25 mouse cellular contexts compared by ENCODE assay signal in genomic region chr10:118993819-118994574, GRCm38 (mm10).
DNase-seq lines count a peak whose midpoint lies in the region; ATAC-seq and TF ChIP-seq lines count a peak whose summit lies in the region.
"Had no signal": no experiment of that assay in that cellular context is flagged by ENCODE, and none has a peak within 500 bp of the region (broad histone marks: within the 10 kb centered on the region; RNA-seq: fewer than 3 reads in every experiment).

No protein-coding gene starts in this region.

- 0 out of 2 replicates have a peak overlapping the region, but pooled peaks have one; percentile 1 for H3K4me2 ChIP-seq in limb, embryonic 12.5 days
- H3K4me2 ChIP-seq in intestine, postnatal 0 days (replicated peaks; ENCODE audit: low read depth): no peak overlapping the region
- H3K4me2 ChIP-seq: forebrain, embryonic 12.5 days; heart, embryonic 11.5 days; hindbrain, embryonic 12.5 days; liver, embryonic 15.5 days; midbrain, embryonic 11.5 days; neural tube, embryonic 13.5 days; stomach, embryonic 15.5 days had no signal

- H3K9me3 ChIP-seq in limb, embryonic 12.5 days: no peaks in the 10 kb centered on the region
- H3K9me3 ChIP-seq in limb, embryonic 10.5 days (replicated peaks): no peaks in the 10 kb centered on the region
- no peaks in the 10 kb centered on the region for H3K9me3 ChIP-seq in intestine, postnatal 0 days (ENCODE audit: control insufficient read depth)
- H3K9me3 ChIP-seq: forebrain, embryonic 12.5 days; hindbrain, embryonic 12.5 days; liver, embryonic 15.5 days; neural tube, embryonic 13.5 days; stomach, embryonic 15.5 days had no signal

- no peak overlapping the region for H3K27ac ChIP-seq in limb, embryonic 12.5 days
- H3K27ac ChIP-seq in limb, embryonic 10.5 days: no peak overlapping the region
- H3K27ac ChIP-seq in intestine, postnatal 0 days (ENCODE audit: low read depth, low read length): no peak overlapping the region
- H3K27ac ChIP-seq: forebrain, embryonic 12.5 days; hindbrain, embryonic 12.5 days; left cerebral cortex, adult 2 months; liver, embryonic 15.5 days; neural tube, embryonic 13.5 days; stomach, embryonic 15.5 days had no signal

- no peak for TF ChIP-seq CTCF in intestine, postnatal 0 days (IDR thresholded peaks at IDR 0.05; ENCODE audit: low read depth)

- H3K36me3 ChIP-seq in limb, embryonic 12.5 days: no peaks in the 10 kb centered on the region
- H3K36me3 ChIP-seq in limb, embryonic 10.5 days: no peaks in the 10 kb centered on the region
- H3K36me3 ChIP-seq in intestine, postnatal 0 days (ENCODE audit: control insufficient read depth, insufficient read depth): no peaks in the 10 kb centered on the region
- H3K36me3 ChIP-seq: forebrain, embryonic 12.5 days; hindbrain, embryonic 12.5 days; liver, embryonic 15.5 days; neural tube, embryonic 13.5 days; stomach, embryonic 15.5 days had no signal

- H3K27me3 ChIP-seq in limb, embryonic 12.5 days: peaks cover 3% of the 10 kb centered on the region; the same call in 1 of the 2 replicates
- no peaks in the 10 kb centered on the region for H3K27me3 ChIP-seq in limb, embryonic 10.5 days (ENCODE audit: low read depth, poor library complexity, severe bottlenecking)
- H3K27me3 ChIP-seq in intestine, postnatal 0 days (replicated peaks; ENCODE audit: control insufficient read depth, insufficient read depth, low read length): no peaks in the 10 kb centered on the region
- H3K27me3 ChIP-seq: forebrain, embryonic 12.5 days; hindbrain, embryonic 12.5 days; liver, embryonic 15.5 days; neural tube, embryonic 13.5 days; stomach, embryonic 15.5 days had no signal

- ATAC-seq in limb, embryonic 12.5 days (ENCODE audit: insufficient number of reproducible peaks, insufficient read depth, low FRiP score, low TSS enrichment, low read depth): peak; percentile 71
- ATAC-seq in intestine, postnatal 0 days: peak; percentile 60

- peaks cover 10% of the 10 kb centered on the region for H3K4me1 ChIP-seq in limb, embryonic 12.5 days (replicated peaks)
- peaks cover 6% of the 10 kb centered on the region; the same call in 1 of the 2 replicates for H3K4me1 ChIP-seq in limb, embryonic 10.5 days
- H3K4me1 ChIP-seq in intestine, postnatal 0 days (replicated peaks; ENCODE audit: control insufficient read depth, insufficient read depth, low read length): no peaks in the 10 kb centered on the region
- H3K4me1 ChIP-seq: forebrain, embryonic 12.5 days; hindbrain, embryonic 12.5 days; liver, embryonic 15.5 days; stomach, embryonic 15.5 days had no signal

- no peak overlapping the region for H3K4me3 ChIP-seq in limb, embryonic 12.5 days (replicated peaks)
- H3K4me3 ChIP-seq in limb, embryonic 10.5 days: no peak overlapping the region
- no peak overlapping the region for H3K4me3 ChIP-seq in intestine, postnatal 0 days (ENCODE audit: low read depth, low read length)
- H3K4me3 ChIP-seq: forebrain, embryonic 12.5 days; hindbrain, embryonic 12.5 days; left cerebral cortex, adult 2 months; liver, embryonic 15.5 days; neural tube, embryonic 13.5 days; stomach, embryonic 15.5 days had no signal

- 32% methylated on average over 15 of the region's 15 CpGs for WGBS in limb, embryonic 12.5 days
- WGBS in limb, embryonic 10.5 days: 50% methylated on average over 15 of the region's 15 CpGs
- 40% methylated on average over 15 of the region's 15 CpGs for WGBS in intestine, postnatal 0 days

- DNase-seq in limb, embryonic 10.5 days (ENCODE audit: low spot score): no peak
- peak; percentile 36 for DNase-seq in lung, postnatal 14 days
- DNase-seq in yolk sac, embryonic 10.5 days (ENCODE audit: low spot score): peak; percentile 17
- no peak for DNase-seq in thymus, adult 18-20 months
- no peak for DNase-seq in urinary bladder, adult 2 months (ENCODE audit: low spot score)
- DNase-seq: adrenal gland, postnatal 25 days; B cell, adult 2 months; cerebellum, adult 18-20 months; cerebellum, postnatal 36 days; heart, postnatal 10 days; kidney, postnatal 4 days; layer of hippocampus, adult 9-11 months; left cerebral cortex, postnatal 4 days; right cerebral cortex, postnatal 14 days; thymus, postnatal 36 days had no signal

- no peak overlapping the region for H3K9ac ChIP-seq in limb, embryonic 12.5 days (replicated peaks)
- H3K9ac ChIP-seq in intestine, postnatal 0 days (ENCODE audit: low read depth, low read length): no peak overlapping the region
- H3K9ac ChIP-seq: forebrain, embryonic 12.5 days; hindbrain, embryonic 12.5 days; liver, embryonic 15.5 days; neural tube, embryonic 13.5 days; stomach, embryonic 15.5 days had no signal

Comparison
In these comparisons a context has a peak if more than half of its experiments do, and no peak if none do; other contexts are left out.
1. DNase-seq: peak in lung, postnatal 14 days (single experiment) and yolk sac, embryonic 10.5 days (single experiment); none in limb, embryonic 10.5 days (single experiment), thymus, adult 18-20 months (0 of 2) and urinary bladder, adult 2 months (single experiment).